10 mouse cellular contexts compared by ENCODE assay signal in genomic region chr12:109830303-109831020, GRCm38 (mm10).
DNase-seq lines count a peak whose midpoint lies in the region; ATAC-seq and TF ChIP-seq lines count a peak whose summit lies in the region.
"Had no signal": no experiment of that assay in that cellular context is flagged by ENCODE, and none has a peak within 500 bp of the region (broad histone marks: within the 10 kb centered on the region; RNA-seq: fewer than 3 reads in every experiment).

No protein-coding gene starts in this region.

- no peaks in the 10 kb centered on the region for H3K4me1 ChIP-seq in cerebellum, adult 2 months (ENCODE audit: control insufficient read depth, insufficient read depth, low read length)
- H3K4me1 ChIP-seq in neural tube, embryonic 15.5 days = peaks cover 5% of the 10 kb centered on the region; the same call in 1 of the 2 replicates
- no peaks in the 10 kb centered on the region for H3K4me1 ChIP-seq in liver, embryonic 14.5 days (replicated peaks; ENCODE audit: control insufficient read depth in 2 of 2, insufficient read depth in 2 of 2, low read length in 1 of 2)

- no peaks in the 10 kb centered on the region for H3K36me3 ChIP-seq in neural tube, embryonic 15.5 days
- no peaks in the 10 kb centered on the region for H3K36me3 ChIP-seq in liver, embryonic 14.5 days (replicated peaks; ENCODE audit: control insufficient read depth, insufficient read depth, low read depth)
- H3K36me3 ChIP-seq: embryonic facial prominence, embryonic 12.5 days had no signal

- H3K9ac ChIP-seq in neural tube, embryonic 15.5 days (replicated peaks) = no peak overlapping the region
- H3K9ac ChIP-seq in liver, embryonic 14.5 days (replicated peaks) = no peak overlapping the region
- H3K9ac ChIP-seq: embryonic facial prominence, embryonic 12.5 days had no signal

- WGBS in cerebellum, adult 2 months = 17% methylated on average over 16 of the region's 16 CpGs
- 34% methylated on average over 16 of the region's 16 CpGs for WGBS in neural tube, embryonic 15.5 days
- WGBS in liver, embryonic 14.5 days (ENCODE audit: insufficient replicate concordance) = 45% methylated on average over 16 of the region's 16 CpGs

- no peak for ATAC-seq in neural tube, embryonic 15.5 days (ENCODE audit: low FRiP score)
- no peak for ATAC-seq in liver, embryonic 14.5 days (ENCODE audit: insufficient read depth)
- ATAC-seq in inflammation-experienced regulatory T-cells, adult 6 months = no peak
- ATAC-seq in erythroblast, adult 5-6 weeks (replicated peaks; ENCODE audit: low FRiP score, poor library complexity, severe bottlenecking) = no peak

- H3K27me3 ChIP-seq in cerebellum, adult 2 months (ENCODE audit: control insufficient read depth, insufficient read depth, low read length) = no peaks in the 10 kb centered on the region
- H3K27me3 ChIP-seq in neural tube, embryonic 15.5 days (replicated peaks) = no peaks in the 10 kb centered on the region
- no peaks in the 10 kb centered on the region for H3K27me3 ChIP-seq in liver, embryonic 14.5 days (ENCODE audit: control insufficient read depth, insufficient read depth, low read length)
- H3K27me3 ChIP-seq: embryonic facial prominence, embryonic 12.5 days had no signal

- TF ChIP-seq EP300 in liver, embryonic 14.5 days (IDR thresholded peaks at IDR 0.05; ENCODE audit: low read depth) = no peak

- H3K4me2 ChIP-seq in neural tube, embryonic 15.5 days = no peak overlapping the region
- no peak overlapping the region for H3K4me2 ChIP-seq in liver, embryonic 14.5 days (ENCODE audit: low read depth)
- H3K4me2 ChIP-seq: embryonic facial prominence, embryonic 12.5 days had no signal

- H3K27ac ChIP-seq in cerebellum, adult 2 months (ENCODE audit: insufficient read depth, low read length) = no peak overlapping the region
- no peak overlapping the region for H3K27ac ChIP-seq in neural tube, embryonic 15.5 days (replicated peaks)
- no peak overlapping the region for H3K27ac ChIP-seq in liver, embryonic 14.5 days
- H3K27ac ChIP-seq: embryonic facial prominence, embryonic 12.5 days had no signal

- H3K4me3 ChIP-seq in cerebellum, adult 2 months (replicated peaks; ENCODE audit: insufficient read depth, low read depth, low read length) = no peak overlapping the region
- no peak overlapping the region for H3K4me3 ChIP-seq in neural tube, embryonic 15.5 days (replicated peaks)
- no peak overlapping the region for H3K4me3 ChIP-seq in liver, embryonic 14.5 days (ENCODE audit: insufficient read depth in 1 of 2, low read depth in 2 of 2, low read length in 2 of 2)
- H3K4me3 ChIP-seq: embryonic facial prominence, embryonic 12.5 days; myocyte had no signal

- TF ChIP-seq POLR2A in cerebellum, adult 2 months (IDR thresholded peaks at IDR 0.05; ENCODE audit: borderline replicate concordance, insufficient read depth, low read length) = no peak

- peak; percentile 45 to 65 for DNase-seq in cerebellum, postnatal 14 days
- no peak for DNase-seq in cerebellum, adult 2 months
- peak; percentile 55 for DNase-seq in neural tube, embryonic 10.5 days (ENCODE audit: extremely low spot score, low spot score)
- DNase-seq in forelimb bud, embryonic 11.5 days (ENCODE audit: low read depth, low spot score) = peak; percentile 52
- no peak for DNase-seq in liver, embryonic 14.5 days (ENCODE audit: low read depth in 3 of 3, low spot score in 3 of 3)

- H3K9me3 ChIP-seq in neural tube, embryonic 15.5 days (replicated peaks) = no peaks in the 10 kb centered on the region
- H3K9me3 ChIP-seq in liver, embryonic 14.5 days (ENCODE audit: control insufficient read depth, low read length) = no peaks in the 10 kb centered on the region
- H3K9me3 ChIP-seq: embryonic facial prominence, embryonic 12.5 days had no signal

- TF ChIP-seq CTCF in cerebellum, adult 2 months (IDR thresholded peaks at IDR 0.05; ENCODE audit: borderline replicate concordance, insufficient read depth, low read depth, low read length) = no peak
- TF ChIP-seq CTCF in liver, embryonic 14.5 days (IDR thresholded peaks at IDR 0.05; ENCODE audit: low read depth) = peak; percentile 29; the same call in 1 of the 2 replicates

Comparison
In these comparisons a context has a peak if more than half of its experiments do, and no peak if none do; other contexts are left out.
1. DNase-seq: peak in cerebellum, postnatal 14 days (2 of 2), neural tube, embryonic 10.5 days (single experiment) and forelimb bud, embryonic 11.5 days (single experiment); none in cerebellum, adult 2 months (0 of 2) and liver, embryonic 14.5 days (0 of 3).